Mouse (Mus musculus): Measurements from ENCODE around the gene Pkd1l1.

DNA sequence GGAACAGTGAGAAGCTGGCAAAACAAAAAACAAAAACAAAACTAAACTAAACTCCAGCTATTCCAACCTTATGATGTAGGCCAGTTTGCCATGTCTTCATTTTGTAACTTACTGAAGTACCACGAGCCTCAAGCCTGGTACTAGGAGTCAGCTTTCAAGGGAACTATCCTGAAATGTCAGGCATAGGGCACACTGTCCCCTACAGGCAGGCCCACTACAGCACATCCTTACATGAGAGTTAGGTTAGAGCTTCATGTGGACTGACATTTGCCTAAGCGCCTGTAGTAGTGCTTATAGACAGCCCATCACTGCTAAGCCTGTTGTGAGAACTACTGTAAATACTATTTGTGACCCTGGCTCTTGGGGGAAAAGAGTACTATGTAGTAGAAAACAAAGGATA lies 91.5 kb downstream of the Pkd1l1 start:
- TF ChIP-seq CTCF (IDR thresholded peaks at IDR 0.05; ENCODE audit: low read depth), result peak; percentile 37
- TF ChIP-seq EP300 (optimal IDR thresholded peaks at IDR 0.05), result no peak
